Mouse (Mus musculus): ENCODE measurements around the gene Dnaaf1.

The Dnaaf1 gene

DNA sequence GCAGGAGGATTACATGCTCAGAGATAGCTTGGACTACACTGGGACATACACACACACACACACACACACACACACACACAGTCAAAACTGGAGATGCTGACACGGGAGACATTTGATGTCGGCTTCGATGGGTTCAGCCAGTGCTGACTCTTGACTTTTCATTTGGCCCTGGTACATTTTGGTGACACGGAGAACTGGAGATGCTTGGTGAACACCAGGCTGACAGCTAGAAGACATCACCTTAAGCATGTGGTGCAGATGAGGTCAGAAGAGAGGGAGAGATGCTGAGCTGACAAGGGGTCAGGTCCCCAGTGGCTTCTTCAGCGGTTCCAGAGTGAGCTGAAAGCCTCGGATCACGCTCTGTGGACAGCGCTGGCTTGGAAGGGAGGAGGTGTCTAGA lies 48.0 kb downstream of the Dnaaf1 start:
- in situ Hi-C loops (cut with MboI, MseI), result no loop called here

DNA sequence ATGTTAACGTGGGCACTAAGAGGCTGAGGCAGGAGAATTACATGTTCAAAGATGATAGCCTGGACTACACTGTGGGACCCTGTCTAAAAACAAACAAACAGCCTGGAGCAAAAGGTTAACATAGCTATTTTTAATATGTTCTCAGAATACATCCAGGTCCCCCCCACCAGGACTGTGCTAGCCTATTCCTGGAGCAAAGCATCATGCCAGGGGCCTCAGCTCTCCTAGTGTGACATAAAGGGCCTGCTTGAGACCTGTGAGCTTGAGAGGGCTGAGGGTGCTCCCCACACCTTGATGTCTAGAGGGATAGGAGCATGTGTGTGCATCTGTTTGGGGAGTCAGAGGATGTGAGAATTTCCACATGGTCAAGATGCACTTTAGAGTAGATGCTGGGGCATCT lies 48.7 kb downstream of the Dnaaf1 start:
- in situ Hi-C loops (cut with MboI, MseI), result no loop called here

GRCm38 (mm10) chr8:119624916-119625315 lies 49.9 kb downstream of the Dnaaf1 start:
- in situ Hi-C loops (cut with MboI, MseI), result loop anchor here (25.0 kb wide), 1 partner anchor 1713 kb away; no protein-coding TSS in a partner anchor

DNA sequence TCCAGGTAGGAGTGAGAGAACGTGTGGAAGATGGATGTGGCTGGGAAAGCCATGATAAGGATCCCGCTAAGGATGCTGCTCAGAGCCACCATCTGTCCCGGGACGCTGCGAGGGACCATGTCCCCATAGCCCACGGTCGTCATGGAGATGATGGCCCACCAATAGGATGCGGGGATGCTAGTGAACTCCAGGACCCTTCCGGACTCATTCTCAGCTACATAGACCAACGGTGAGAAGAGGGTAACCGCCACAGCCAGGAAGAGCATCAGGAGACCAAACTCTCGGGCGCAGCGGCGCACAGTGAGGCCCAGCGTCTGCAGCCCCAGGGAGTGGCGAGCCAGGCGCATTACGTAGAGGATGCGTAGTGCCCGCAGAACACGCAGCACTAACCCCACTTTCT lies 50.8 kb downstream of the Dnaaf1 start:
- in situ Hi-C loops (cut with MboI, MseI), result loop anchor here (25.0 kb wide), 1 partner anchor 1713 kb away; no protein-coding TSS in a partner anchor

GRCm38 (mm10) chr8:119627199-119627598 lies 52.2 kb downstream of the Dnaaf1 start:
- in situ Hi-C loops (cut with MboI, MseI), result loop anchor here (25.0 kb wide), 1 partner anchor 1715 kb away; no protein-coding TSS in a partner anchor

- in situ Hi-C loops (cut with MboI, MseI), result loop anchor here (25.0 kb wide), 1 partner anchor 1715 kb away; no protein-coding TSS in a partner anchor
These were observed 52.8 kb downstream of the Dnaaf1 start for GRCm38 (mm10) chr8:119627613-119628359.

DNA sequence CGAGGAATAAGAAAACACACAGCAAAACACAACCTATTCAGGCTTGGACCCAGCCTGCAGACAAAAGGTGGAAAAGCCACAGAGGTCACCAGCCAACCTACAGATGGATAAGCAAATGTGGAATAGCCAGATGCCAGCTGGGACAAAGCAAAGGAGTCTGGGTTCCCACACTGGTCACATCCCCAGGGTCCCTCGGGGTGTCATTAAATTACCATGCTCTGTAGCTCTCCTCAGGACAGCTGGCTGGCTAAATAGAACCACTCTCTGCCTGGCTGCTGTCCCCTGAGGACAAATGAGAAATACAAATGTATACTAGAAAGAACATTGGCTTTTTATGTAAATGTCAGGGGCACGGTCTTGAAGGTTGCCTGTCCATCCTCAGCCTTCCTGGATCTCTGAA lies 55.8 kb downstream of the Dnaaf1 start:
- in situ Hi-C loops (cut with MboI, MseI), result loop anchor here (25.0 kb wide), 1 partner anchor 1719 kb away; no protein-coding TSS in a partner anchor

DNA sequence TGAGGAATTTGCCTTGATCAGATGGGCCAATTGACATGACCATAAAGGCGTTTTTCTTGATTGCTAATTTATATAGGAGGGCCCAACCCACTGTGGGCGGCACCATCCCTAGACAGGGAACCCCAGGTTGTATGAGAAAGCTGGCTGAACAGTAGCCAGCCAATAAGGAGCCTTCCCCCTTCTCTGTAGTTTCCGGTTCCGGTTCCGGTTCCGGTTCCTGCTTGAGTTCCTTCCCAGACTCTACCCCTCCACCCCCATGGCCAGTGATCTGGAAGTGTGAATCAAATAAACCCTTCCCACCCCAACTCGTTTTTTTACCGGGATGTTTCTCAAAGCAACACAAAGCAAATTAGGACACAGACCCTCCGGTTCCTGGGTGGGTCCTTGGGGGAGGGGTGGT lies 57.2 kb downstream of the Dnaaf1 start:
- in situ Hi-C loops (cut with MboI, MseI), result loop anchor here (25.0 kb wide), 1 partner anchor 1720 kb away; no protein-coding TSS in a partner anchor

GRCm38 (mm10) chr8:119632909-119633308 lies 57.9 kb downstream of the Dnaaf1 start:
- in situ Hi-C loops (cut with MboI, MseI), result loop anchor here (25.0 kb wide), 1 partner anchor 1721 kb away; no protein-coding TSS in a partner anchor

GRCm38 (mm10) chr8:119634616-119635336 lies 59.7 kb downstream of the Dnaaf1 start:
- in situ Hi-C loops (cut with MboI, MseI), result loop anchor here (25.0 kb wide), 1 partner anchor 1722 kb away; no protein-coding TSS in a partner anchor

DNA sequence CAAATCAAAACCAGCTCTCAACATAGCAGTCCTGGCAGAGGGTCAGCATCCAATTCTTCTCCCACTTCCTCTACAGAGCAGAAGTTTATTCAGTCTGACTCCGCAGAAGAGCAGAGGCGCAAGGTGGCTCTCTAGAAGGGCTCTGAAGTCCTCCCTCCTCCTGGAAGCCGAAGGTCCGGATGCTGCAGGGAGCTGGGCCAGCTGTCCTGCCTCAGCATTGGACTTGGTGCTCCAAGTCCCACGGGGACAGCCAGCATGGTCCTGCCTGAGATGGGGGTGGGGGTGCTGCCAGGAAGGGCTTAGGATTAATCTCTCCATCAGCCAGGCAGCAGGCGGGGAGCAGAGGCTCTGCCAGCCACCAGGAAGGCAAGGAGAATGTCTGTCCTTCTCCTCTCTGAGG lies 60.3 kb downstream of the Dnaaf1 start, which contains the start of gene Kcng4:
TSS of gene Kcng4 (minus strand) at position 303 of the 400 bp plus-strand sequence.
- in situ Hi-C loops (cut with MboI, MseI), result loop anchor here (25.0 kb wide), 1 partner anchor 1723 kb away; no protein-coding TSS in a partner anchor

DNA sequence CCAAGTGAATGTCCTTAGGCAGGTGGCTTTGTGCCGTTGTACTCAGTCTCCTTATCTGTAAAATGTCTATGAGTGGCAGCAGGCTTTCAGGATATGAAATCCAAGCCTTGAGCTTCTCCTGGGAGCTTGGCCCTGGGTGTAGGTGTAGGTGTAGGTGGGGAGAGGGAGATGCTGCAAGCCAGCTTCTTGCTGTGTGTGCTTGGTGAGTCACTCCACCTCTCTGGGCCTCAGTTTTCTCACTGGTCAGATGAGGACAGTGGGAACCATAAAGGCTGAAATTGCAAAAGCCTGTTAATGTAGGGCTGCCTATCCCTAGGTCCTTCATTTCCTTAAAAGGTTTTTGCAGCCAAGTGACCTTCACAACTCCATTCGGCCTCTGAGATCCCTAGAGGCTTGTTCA lies 60.9 kb downstream of the Dnaaf1 start:
- in situ Hi-C loops (cut with MboI, MseI), result loop anchor here (25.0 kb wide), 1 partner anchor 1724 kb away; no protein-coding TSS in a partner anchor

GRCm38 (mm10) chr8:119636766-119637165 lies 61.7 kb downstream of the Dnaaf1 start:
- in situ Hi-C loops (cut with MboI, MseI), result loop anchor here (25.0 kb wide), 1 partner anchor 1724 kb away; no protein-coding TSS in a partner anchor

DNA sequence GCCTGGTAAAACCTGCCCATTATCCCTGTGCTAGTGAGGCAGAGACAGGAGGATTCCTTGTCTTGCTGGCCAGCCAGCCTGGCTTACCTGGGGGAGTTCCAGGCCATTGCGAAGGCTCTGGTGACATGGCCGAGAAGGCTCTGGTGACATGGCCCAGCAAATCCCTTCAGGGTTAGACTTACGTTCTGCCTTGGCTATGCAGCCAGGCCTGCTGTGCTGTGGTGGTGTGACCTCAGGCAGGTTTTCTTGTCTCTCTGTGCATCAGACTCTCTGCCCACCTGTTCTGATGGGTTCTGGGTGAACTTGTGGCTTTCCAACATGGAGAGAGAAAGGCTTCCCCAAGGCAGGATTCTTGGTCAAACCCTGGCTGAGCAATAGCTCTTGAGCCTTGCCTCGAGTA lies 62.3 kb downstream of the Dnaaf1 start:
- in situ Hi-C loops (cut with MboI, MseI), result loop anchor here (25.0 kb wide), 1 partner anchor 1725 kb away; no protein-coding TSS in a partner anchor

GRCm38 (mm10) chr8:119638261-119638660 lies 63.2 kb downstream of the Dnaaf1 start:
- in situ Hi-C loops (cut with MboI, MseI), result loop anchor here (25.0 kb wide), 1 partner anchor 1726 kb away; no protein-coding TSS in a partner anchor

DNA sequence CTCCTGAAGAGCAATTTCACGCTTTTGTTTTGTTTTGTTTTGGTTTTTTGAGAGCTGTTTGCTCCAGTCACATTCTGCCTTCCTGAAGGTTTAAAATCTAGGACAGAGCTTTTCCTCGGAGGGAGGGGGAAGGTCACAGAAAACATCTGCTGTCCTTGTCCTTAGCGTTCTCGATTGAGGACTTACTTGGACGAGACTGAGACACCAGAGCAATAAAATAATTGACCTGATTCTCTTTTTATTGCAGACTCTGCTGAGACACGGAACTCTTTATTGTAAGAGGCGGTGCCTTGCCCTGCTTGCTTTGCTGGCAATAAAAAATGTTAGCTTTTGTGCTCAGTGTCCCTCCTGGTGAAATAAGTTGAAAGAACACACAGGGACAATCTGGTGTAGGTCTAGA lies 64.8 kb downstream of the Dnaaf1 start:
- in situ Hi-C loops (cut with MboI, MseI), result loop anchor here (25.0 kb wide), 1 partner anchor 1727 kb away; no protein-coding TSS in a partner anchor

GRCm38 (mm10) chr8:119641058-119641457 lies 66.0 kb downstream of the Dnaaf1 start:
- in situ Hi-C loops (cut with MboI, MseI), result loop anchor here (25.0 kb wide), 1 partner anchor 1729 kb away; no protein-coding TSS in a partner anchor

DNA sequence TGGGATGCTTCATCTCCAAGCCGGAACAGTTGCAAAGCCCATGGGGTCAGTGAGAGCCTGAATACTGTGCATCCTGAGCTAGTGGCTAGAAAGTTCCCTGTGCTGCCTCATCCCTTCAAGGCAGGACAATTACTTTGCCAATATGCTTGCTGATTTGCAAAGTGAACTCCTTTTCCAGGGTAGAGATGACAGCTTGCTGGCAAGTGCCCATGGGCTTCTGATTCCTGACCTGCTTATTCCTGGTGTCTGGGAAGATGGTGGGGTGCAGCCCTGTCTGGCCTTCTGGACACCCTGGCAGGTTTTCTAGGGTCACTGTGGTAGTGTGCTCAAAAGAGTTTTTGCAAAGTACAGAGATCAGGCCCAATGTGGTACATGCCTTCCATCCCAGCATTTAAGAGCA lies 67.9 kb downstream of the Dnaaf1 start:
- in situ Hi-C loops (cut with MboI, MseI), result loop anchor here (25.0 kb wide), 1 partner anchor 1731 kb away; no protein-coding TSS in a partner anchor

DNA sequence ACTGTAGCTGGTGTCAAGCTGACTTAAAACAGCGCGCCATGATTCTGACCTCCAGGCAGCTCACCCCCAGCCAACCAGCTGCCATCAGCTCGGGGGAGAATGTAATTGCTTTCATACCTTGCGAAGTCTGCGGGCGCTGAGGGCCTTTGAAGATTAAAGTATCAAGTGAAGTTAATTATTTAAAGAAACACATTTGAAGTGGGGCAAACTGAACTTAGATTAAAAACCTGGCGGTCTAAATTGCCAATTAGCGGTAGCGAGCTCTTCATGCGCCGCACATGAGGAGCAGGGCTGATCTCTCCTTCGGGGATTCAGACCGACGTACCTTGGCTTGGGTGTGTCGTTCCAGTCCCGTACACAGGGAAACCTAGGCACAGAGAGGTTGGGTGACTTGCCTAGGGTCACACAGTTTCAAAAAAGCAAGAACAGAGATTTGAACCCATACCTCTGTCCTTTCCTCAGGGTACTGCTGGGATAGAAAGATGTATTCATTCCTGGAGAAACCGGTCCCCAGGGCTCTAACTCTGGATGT lies 69.5 kb downstream of the Dnaaf1 start:
- in situ Hi-C loops (cut with MboI, MseI), result loop anchor here (25.0 kb wide), 1 partner anchor 1732 kb away; no protein-coding TSS in a partner anchor

GRCm38 (mm10) chr8:119644981-119645597 lies 70.1 kb downstream of the Dnaaf1 start:
- in situ Hi-C loops (cut with MboI, MseI), result loop anchor here (25.0 kb wide), 1 partner anchor 1733 kb away; no protein-coding TSS in a partner anchor

DNA sequence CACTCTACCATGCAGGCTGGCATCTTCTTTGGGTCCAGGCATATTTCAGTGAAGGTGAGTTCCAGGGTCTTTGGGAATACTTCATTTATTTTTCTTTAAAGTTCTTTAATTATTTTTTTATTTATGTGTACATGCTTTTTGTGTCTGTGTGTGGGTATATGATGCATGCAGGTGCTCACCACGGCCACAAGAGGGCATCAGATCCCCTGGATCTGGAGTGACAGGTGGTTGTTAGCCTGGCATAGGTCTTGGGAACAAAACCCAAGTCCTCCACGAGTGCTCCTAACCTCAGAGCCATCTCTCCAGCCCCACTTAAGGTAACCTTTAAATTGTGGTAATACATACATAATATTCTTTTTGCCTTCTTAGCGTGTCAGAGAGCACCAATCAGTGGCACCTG lies 71.2 kb downstream of the Dnaaf1 start:
- in situ Hi-C loops (cut with MboI, MseI), result loop anchor here (25.0 kb wide), 1 partner anchor 1734 kb away; no protein-coding TSS in a partner anchor

Measured in T-helper 1 cell (primary cell).